In the genomic region with DNA sequence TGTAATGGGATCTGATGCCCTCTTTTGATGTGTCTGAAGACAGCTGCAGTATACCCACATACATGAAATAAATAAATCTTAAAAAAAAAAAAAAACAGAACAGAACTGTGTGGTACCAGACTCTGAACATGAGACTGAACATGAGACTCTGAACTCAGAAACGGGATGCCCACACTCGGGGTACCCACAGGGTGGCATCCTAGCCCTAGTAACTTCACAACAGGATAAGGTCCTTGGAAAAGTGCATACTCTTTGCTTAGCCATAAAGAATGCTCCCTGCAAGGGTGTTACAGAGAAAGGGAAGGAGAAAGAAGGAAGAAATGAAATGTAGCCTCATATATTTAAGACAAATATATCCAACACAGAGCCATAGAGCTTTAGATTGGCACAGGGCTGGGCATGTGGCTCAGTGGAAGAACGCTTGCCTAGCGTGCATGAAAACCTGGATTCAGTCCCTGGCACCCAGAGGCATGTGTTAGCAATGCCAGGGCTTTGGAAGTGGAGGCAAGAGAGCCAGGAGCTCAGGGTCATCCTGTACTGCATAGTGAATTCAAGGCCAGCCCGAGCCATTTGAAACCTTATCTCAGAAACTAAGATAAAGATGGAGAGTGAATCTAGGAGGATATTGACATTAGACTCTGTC, we compare ENCODE assay signal across 9 mouse cellular contexts. TPM values are rescaled to one million over a fixed set of nuclear protein-coding genes. Genes with fewer than 3 reads are reported as not detected.
DNase-seq lines count a peak whose midpoint lies in the region; ATAC-seq and TF ChIP-seq lines count a peak whose summit lies in the region.
"Had no signal": no experiment of that assay in that cellular context is flagged by ENCODE, and none has a peak within 500 bp of the region (broad histone marks: within the 10 kb centered on the region; RNA-seq: fewer than 3 reads in every experiment).

No protein-coding gene starts in this region.

- H3K9me3 ChIP-seq in CH12.LX (replicated peaks; ENCODE audit: low read length) = no peaks in the 10 kb centered on the region

- no peaks in the 10 kb centered on the region for H3K79me2 ChIP-seq in CH12.LX (replicated peaks; ENCODE audit: control insufficient read depth, extremely low read depth, insufficient read depth, poor library complexity, severe bottlenecking)

- H3K27ac ChIP-seq in CH12.LX (ENCODE audit: insufficient read depth, low read depth) = no peak overlapping the region

- H3K9ac ChIP-seq in CH12.LX (ENCODE audit: insufficient read depth, low read depth) = no peak overlapping the region
- H3K9ac ChIP-seq: lung, embryonic 14.5 days had no signal

- in situ Hi-C loops in CH12.LX (cut with MboI; ENCODE audit: low pct_ligation_motif_present, low pct_unique_long_range_greater_than_20kb, low sequenced_read_pairs) (loop anchor here (10.0 to 25.0 kb wide), 3 partner anchors 137 to 534 kb away; partner anchors contain the start of gene Clns1a), Patski (cut with MboI; ENCODE audit: low pct_unique_long_range_greater_than_20kb) (loop anchor here (5.0 to 25.0 kb wide), 2 partner anchors 234 to 559 kb away; no protein-coding TSS in a partner anchor)

- POLR2A ChIA-PET in Patski (lab: Charles Lee) = no interaction called here

- DNase-seq in kidney, adult 18-20 months = peak; percentile 30
- DNase-seq in kidney, postnatal 14 days = no peak
- DNase-seq in CH12.LX (ENCODE audit: extremely low read depth) (no peak), Patski (ENCODE audit: low read depth, low spot score) (no peak)
- DNase-seq in cerebellum, postnatal 14 days = peak; percentile 86 to 91
- DNase-seq in thymus, postnatal 4 days = no peak
- DNase-seq: kidney, postnatal 36 days; lung, embryonic 14.5 days had no signal

- TF ChIP-seq CTCF in CH12.LX (conservative IDR thresholded peaks at IDR 0.05 in 1 of 2, IDR thresholded peaks at IDR 0.05 in 1 of 2; ENCODE audit: low read depth in 2 of 2, low read length in 2 of 2) (peak in 1 of 2 experiments; percentile 43; a peak in 2 of 4 replicates), Patski (IDR thresholded peaks at IDR 0.05) (peak; percentile 19)

- H3K4me3 ChIP-seq in CH12.LX (replicated peaks in 1 of 3; ENCODE audit: low read depth in 2 of 3, low read length in 2 of 3, poor library complexity in 1 of 3) = no peak overlapping the region

- H3K36me3 ChIP-seq in CH12.LX (replicated peaks in 1 of 2; ENCODE audit: control insufficient read depth in 1 of 2, insufficient read depth in 1 of 2, low read length in 1 of 2) = no peaks in the 10 kb centered on the region

- CTCF ChIA-PET in Patski (lab: Charles Lee) = interaction anchor here (1.3 kb wide), 1 partner anchor 9 kb away, joined by 5 read pairs; no protein-coding TSS in a partner anchor

- H3K27me3 ChIP-seq in CH12.LX (replicated peaks) (no peaks in the 10 kb centered on the region), Patski (no peaks in the 10 kb centered on the region)

- ATAC-seq in Patski = no peak
- ATAC-seq in megakaryocyte-erythroid progenitor cell, adult 5-6 weeks (replicated peaks; ENCODE audit: low FRiP score, low TSS enrichment, poor library complexity, severe bottlenecking) = no peak

- no peak for TF ChIP-seq EP300 in CH12.LX (IDR thresholded peaks at IDR 0.05; ENCODE audit: low read length)

- TF ChIP-seq POLR2A in CH12.LX (IDR thresholded peaks at IDR 0.05; ENCODE audit: low read depth, low read length) = no peak

- no peak overlapping the region for H3K4me2 ChIP-seq in CH12.LX (ENCODE audit: insufficient read depth, low read depth, poor library complexity, severe bottlenecking)
- H3K4me2 ChIP-seq: lung, embryonic 14.5 days had no signal

- dilution Hi-C loops in CH12.LX (cut with MboI; ENCODE audit: extremely low pct_ligation_motif_present, extremely low pct_unique_long_range_greater_than_20kb, low sequenced_read_pairs) = no loop called here

- TF ChIP-seq RAD21 in CH12.LX (IDR thresholded peaks at IDR 0.05; ENCODE audit: low read depth, low read length) = peak; percentile 52

- H3K4me1 ChIP-seq in CH12.LX (ENCODE audit: control insufficient read depth in 1 of 2, insufficient read depth in 2 of 2) = peaks cover 3 to 26% of the 10 kb centered on the region in 2 experiments; a peak in 3 of 4 replicates

TF ChIP-seq in CH12.LX, 34 proteins besides CTCF, POLR2A, EP300 and RAD21:
- TF ChIP-seq SMC3 (IDR thresholded peaks at IDR 0.05; ENCODE audit: low read depth, low read length) (peak; percentile 19; the same call in 1 of the 2 replicates), JUN (IDR thresholded peaks at IDR 0.05; ENCODE audit: insufficient read depth, low read depth, low read length) (no peak)
TF ChIP-seq in CH12.LX: peak in this region for 1.

RNA-seq across cellular contexts. Expression of gene Thrsp, which starts 10.4 kb away (rescaled TPM):
- not detected in 2 replicates for total RNA-seq in CH12.LX (2012; rRNA removed)
- total RNA-seq in CH12.LX (2014; rRNA removed) = not detected in 2 replicates
- not detected in 2 replicates for polyA plus RNA-seq in CH12.LX (2012; ENCODE audit: insufficient read length, low read depth)
- polyA plus RNA-seq in Patski (2021) = 0.05 TPM
- total RNA-seq in megakaryocyte-erythroid progenitor cell, adult 5-6 weeks (2014; fragmentation: Nextera tagmentation) = not detected in 2 replicates
- total RNA-seq in megakaryocyte-erythroid progenitor cell, adult 5-6 weeks (2017) = not detected in 2 replicates

RNA-seq across cellular contexts. Expression of gene Kctd14, which starts 23.2 kb away (rescaled TPM):
- total RNA-seq in CH12.LX (2012; rRNA removed) (0.38 and 0.71 TPM in 2 replicates), CH12.LX (2014; rRNA removed) (not detected in 2 replicates)
- polyA plus RNA-seq in CH12.LX (2012; ENCODE audit: insufficient read length, low read depth) (0.17 and 0.22 TPM in 2 replicates), Patski (2021) (not detected)
- 8.5 and 10.1 TPM in 2 replicates for total RNA-seq in megakaryocyte-erythroid progenitor cell, adult 5-6 weeks (2014; fragmentation: Nextera tagmentation)
- 2.8 and 4.4 TPM in 2 replicates for total RNA-seq in megakaryocyte-erythroid progenitor cell, adult 5-6 weeks (2017)

RNA-seq across cellular contexts. Expression of gene Ndufc2, which starts 28.1 kb away (rescaled TPM):
- total RNA-seq in CH12.LX (2012; rRNA removed) = 202 and 217 TPM in 2 replicates
- total RNA-seq in CH12.LX (2014; rRNA removed) = 349 and 352 TPM in 2 replicates
- polyA plus RNA-seq in CH12.LX (2012; ENCODE audit: insufficient read length, low read depth) = 277 and 352 TPM in 2 replicates
- 223 TPM for polyA plus RNA-seq in Patski (2021)
- total RNA-seq in megakaryocyte-erythroid progenitor cell, adult 5-6 weeks (2014; fragmentation: Nextera tagmentation) = 188 and 266 TPM in 2 replicates
- total RNA-seq in megakaryocyte-erythroid progenitor cell, adult 5-6 weeks (2017) = 369 and 388 TPM in 2 replicates

RNA-seq across cellular contexts. Expression of gene Ints4, which starts 52.9 kb away (rescaled TPM):
- 46.6 and 51.8 TPM in 2 replicates for total RNA-seq in CH12.LX (2012; rRNA removed)
- total RNA-seq in CH12.LX (2014; rRNA removed) = 58.0 and 77.2 TPM in 2 replicates
- 67.7 and 67.9 TPM in 2 replicates for polyA plus RNA-seq in CH12.LX (2012; ENCODE audit: insufficient read length, low read depth)
- polyA plus RNA-seq in Patski (2021) = 42.6 TPM
- total RNA-seq in megakaryocyte-erythroid progenitor cell, adult 5-6 weeks (2014; fragmentation: Nextera tagmentation) = 42.6 and 71.6 TPM in 2 replicates
- total RNA-seq in megakaryocyte-erythroid progenitor cell, adult 5-6 weeks (2017) = 51.3 and 74.9 TPM in 2 replicates

RNA-seq across cellular contexts. Expression of gene Alg8, which starts 56.5 kb away (rescaled TPM):
- total RNA-seq in CH12.LX (2012; rRNA removed) (14.3 and 16.2 TPM in 2 replicates), CH12.LX (2014; rRNA removed) (20.5 and 24.2 TPM in 2 replicates)
- polyA plus RNA-seq in CH12.LX (2012; ENCODE audit: insufficient read length, low read depth) (42.6 and 48.4 TPM in 2 replicates), Patski (2021) (18.1 TPM)
- total RNA-seq in megakaryocyte-erythroid progenitor cell, adult 5-6 weeks (2014; fragmentation: Nextera tagmentation) = 67.6 and 71.5 TPM in 2 replicates
- total RNA-seq in megakaryocyte-erythroid progenitor cell, adult 5-6 weeks (2017) = 35.9 and 46.3 TPM in 2 replicates

Comparison
In these comparisons a context has a peak if more than half of its experiments do, and no peak if none do; other contexts are left out.
1. DNase-seq: peak in kidney, adult 18-20 months (single experiment) and cerebellum, postnatal 14 days (2 of 2); none in kidney, postnatal 14 days (single experiment), CH12.LX (single experiment), Patski (single experiment) and thymus, postnatal 4 days (single experiment).